Mouse (Mus musculus) embryonic fibroblast, embryonic 13.5 days (primary cell): ENCODE results near the gene Neurl2.

Experiments
- CTCF ChIP-seq: IDR thresholded peaks from 2 replicates; pipeline ENCODE4 v1.5.1; 2011; ENCODE audit warnings: mild to moderate bottlenecking, control low read depth, low read length, moderate library complexity, borderline replicate concordance; ENCODE audit not compliant: insufficient read depth
- POLR2A ChIP-seq: IDR thresholded peaks from 2 replicates; pipeline ENCODE4 v1.6.1; 2011; ENCODE audit warnings: low read depth, mild to moderate bottlenecking, control low read depth, low read length, moderate library complexity

GRCm38 (mm10) chr2:164790451-164790850 is 42.8 kb downstream of the Neurl2 start:
- no peak for TF ChIP-seq POLR2A
- TF ChIP-seq CTCF = no peak
